Mouse (Mus musculus) gastrocnemius, postnatal 36 days (tissue): ENCODE measurements around the gene Vars2. TPM values are rescaled to one million over a fixed set of nuclear protein-coding genes. Genes with fewer than 3 reads are reported as not detected.

Experiments
- DNase-seq, 2 experiments: peaks; one replicate each; pipeline ENCODE4 v3.0.0; 2022
- intact Hi-C: fragments of 180-260 bp; cut with DNase I; formaldehyde crosslinking; loops from one replicate; pipeline ENCODE4 v1.15.1; 2025
- long read RNA-seq, 2 experiments: library from polyadenylated mRNA; stranded (forward); transcript quantifications; one replicate each; pipeline ENCODE4 v2.0.0; 2021
- total RNA-seq, 2 experiments: library from RNA; stranded (reverse); gene quantifications; 2 replicates each; pipeline ENCODE4 v1.2.3; 2021

Vars2 gene
- 10 to 100 TPM; 12.5 to 12.9 TPM for total RNA-seq
- long read RNA-seq, experiment 1, full-length matches to known transcripts = 1 of 6 reads
- long read RNA-seq, experiment 1, partial matches to known transcripts = 3 of 6 reads
- long read RNA-seq, experiment 1, other reads (novel, unspliced or antisense) = 2 of 6 reads
- long read RNA-seq, experiment 2, full-length matches to known transcripts = 2 of 6 reads
- long read RNA-seq, experiment 2, partial matches to known transcripts = 1 of 6 reads
- long read RNA-seq, experiment 2, other reads (novel, unspliced or antisense) = 3 of 6 reads

- DNase-seq = peak; percentile 94 to 99
- intact Hi-C loops = no loop called here
These were observed at the start of gene Vars2 for GRCm38 (mm10) chr17:35667334-35668065. Vars2 (minus strand) TSS chr17:35667592.

GRCm38 (mm10) chr17:35717080-35717479, 49.7 kb upstream of the Vars2 start:
- no peak for DNase-seq
- intact Hi-C loops = no loop called here

- no peak for DNase-seq
- intact Hi-C loops = no loop called here
These were observed 48.7 kb upstream of the Vars2 start for GRCm38 (mm10) chr17:35716114-35716513.

GRCm38 (mm10) chr17:35710705-35711347, 43.4 kb upstream of the Vars2 start:
- intact Hi-C loops = no loop called here
- DNase-seq = no peak

- no peak for DNase-seq
- intact Hi-C loops = no loop called here
These were observed 41.2 kb upstream of the Vars2 start for GRCm38 (mm10) chr17:35708611-35709010.

GRCm38 (mm10) chr17:35707929-35708328, 40.5 kb upstream of the Vars2 start:
- intact Hi-C loops = loop anchor here (2.0 kb wide), 1 partner anchor 13 kb away; no protein-coding TSS in a partner anchor
- DNase-seq = no peak

GRCm38 (mm10) chr17:35705836-35706235, 38.4 kb upstream of the Vars2 start:
- DNase-seq = no peak
- intact Hi-C loops = loop anchor here (2.0 kb wide), 1 partner anchor 15 kb away; no protein-coding TSS in a partner anchor

- DNase-seq = no peak
- intact Hi-C loops = loop anchor here (5.0 kb wide), 1 partner anchor 32 kb away; no protein-coding TSS in a partner anchor
These were observed 37.5 kb upstream of the Vars2 start, which contains the start of gene Ddr1 for GRCm38 (mm10) chr17:35704621-35705464. Ddr1 (minus strand) TSS chr17:35704621.

- no peak for DNase-seq
- intact Hi-C loops = loop anchor here (5.0 kb wide), 1 partner anchor 33 kb away; no protein-coding TSS in a partner anchor
These were observed 36.4 kb upstream of the Vars2 start for GRCm38 (mm10) chr17:35703751-35704271.

GRCm38 (mm10) chr17:35703065-35703464, 35.7 kb upstream of the Vars2 start:
- DNase-seq = no peak
- intact Hi-C loops = loop anchor here (5.0 kb wide), 1 partner anchor 34 kb away; no protein-coding TSS in a partner anchor

GRCm38 (mm10) chr17:35702605-35703004, 35.2 kb upstream of the Vars2 start:
- no peak for DNase-seq
- intact Hi-C loops = loop anchor here (5.0 kb wide), 1 partner anchor 35 kb away; no protein-coding TSS in a partner anchor

GRCm38 (mm10) chr17:35701978-35702461, 34.6 kb upstream of the Vars2 start:
- no peak for DNase-seq
- intact Hi-C loops = loop anchor here (5.0 kb wide), 1 partner anchor 35 kb away; no protein-coding TSS in a partner anchor

GRCm38 (mm10) chr17:35701203-35701977, 34.0 kb upstream of the Vars2 start:
- intact Hi-C loops = loop anchor here (5.0 kb wide), 1 partner anchor 36 kb away; no protein-coding TSS in a partner anchor
- DNase-seq = no peak

- peak; percentile 79 to 83 for DNase-seq
- intact Hi-C loops = loop anchor here (5.0 kb wide), 1 partner anchor 37 kb away; no protein-coding TSS in a partner anchor
These were observed 33.1 kb upstream of the Vars2 start for GRCm38 (mm10) chr17:35700371-35700961.

- intact Hi-C loops = loop anchor here (5.0 kb wide), 1 partner anchor 37 kb away; no protein-coding TSS in a partner anchor
These were observed 32.5 kb upstream of the Vars2 start for GRCm38 (mm10) chr17:35699919-35700318.

GRCm38 (mm10) chr17:35698501-35698883, 31.1 kb upstream of the Vars2 start:
- DNase-seq = no peak
- intact Hi-C loops = no loop called here

More at GRCm38 (mm10) chr17:35699919-35700318, 32.5 kb upstream of the Vars2 start:
- peak; percentile 76 to 79 for DNase-seq

GRCm38 (mm10) chr17:35697759-35698500, 30.5 kb upstream of the Vars2 start:
- no peak for DNase-seq
- intact Hi-C loops = no loop called here

- intact Hi-C loops = no loop called here
- DNase-seq = no peak
These were observed 30.0 kb upstream of the Vars2 start for GRCm38 (mm10) chr17:35697429-35697758.
